Mouse (Mus musculus) CH12.LX (cell line): ENCODE measurements at regions not wholly inside any gene's neighbourhood (a gene's known extent, or its start where the extent isn't known, plus 50 kb on each side); places are given as distances from the start of the nearest gene placed in this dataset.

Source experiments
- DNase-seq: peaks from one replicate; pipeline ENCODE4 v3.0.0-alpha.2; 2013; ENCODE audit errors: extremely low read depth
- H3K27ac ChIP-seq: 2 replicates; pipeline ENCODE4 v1.5.1; 2012; ENCODE audit warnings: low read depth, mild to moderate bottlenecking, control low read depth, moderate library complexity; ENCODE audit not compliant: insufficient read depth
- H3K27me3 ChIP-seq: replicated peaks from 2 replicates; pipeline ENCODE3; 2012; ENCODE audit warnings: inconsistent platforms
- H3K36me3 ChIP-seq, 2 experiments: replicated peaks in 1 of 2; 2 replicates each; pipeline versions ENCODE3 to v1.6.1; 2012; ENCODE audit warnings: inconsistent platforms in 1 of 2, low read length in 1 of 2, mild to moderate bottlenecking in 1 of 2, mixed read lengths in 1 of 2, moderate library complexity in 1 of 2; ENCODE audit not compliant: control insufficient read depth in 1 of 2, insufficient read depth in 1 of 2
- H3K4me1 ChIP-seq, 2 experiments: 2 replicates each; pipeline ENCODE4 v1.6.1; 2012; ENCODE audit warnings: inconsistent platforms in 1 of 2, moderate library complexity in 1 of 2; ENCODE audit not compliant: insufficient read depth in 2 of 2, control insufficient read depth in 1 of 2
- H3K4me2 ChIP-seq: 2 replicates; pipeline ENCODE4 v1.6.1; 2012; ENCODE audit warnings: low read depth, mild to moderate bottlenecking, control low read depth; ENCODE audit not compliant: poor library complexity, insufficient read depth, severe bottlenecking
- H3K4me3 ChIP-seq, 3 experiments: fragments of 150-350 bp in 1 of 3; sonication (generic) in 1 of 3; replicated peaks in 1 of 3; 2 replicates each; pipeline versions ENCODE3 to v1.5.1; 2011 to 2012; ENCODE audit warnings: low read depth in 2 of 3, low read length in 2 of 3, mild to moderate bottlenecking in 2 of 3, moderate library complexity in 2 of 3, control low read depth in 1 of 3, improper control_type of control experiment in 1 of 3, inconsistent platforms in 1 of 3, mixed read lengths in 1 of 3; ENCODE audit not compliant: poor library complexity in 1 of 3
- H3K79me2 ChIP-seq: replicated peaks from 2 replicates; pipeline ENCODE4 v1.6.1; 2012; ENCODE audit warnings: mild to moderate bottlenecking, moderate library complexity; ENCODE audit not compliant: control insufficient read depth, poor library complexity, insufficient read depth, severe bottlenecking; ENCODE audit errors: extremely low read depth
- H3K9ac ChIP-seq: 2 replicates; pipeline ENCODE4 v1.6.1; 2012; ENCODE audit warnings: low read depth, mild to moderate bottlenecking, control low read depth, moderate library complexity; ENCODE audit not compliant: insufficient read depth
- H3K9me3 ChIP-seq: replicated peaks from 2 replicates; pipeline ENCODE3; 2012; ENCODE audit warnings: low read length, inconsistent platforms, mixed read lengths
- CHD1 ChIP-seq: IDR thresholded peaks from 2 replicates; pipeline ENCODE4 v1.6.1; 2012; ENCODE audit warnings: low read depth, low read length, improper control_type of control experiment, inconsistent platforms
- CHD2 ChIP-seq: IDR thresholded peaks from 2 replicates; pipeline ENCODE4 v1.6.1; 2011; ENCODE audit warnings: low read length, improper control_type of control experiment
- CTCF ChIP-seq, 2 experiments: IDR thresholded peaks in 1 of 2; conservative IDR thresholded peaks in 1 of 2; 2 replicates each; pipeline ENCODE4 v1.5.1; 2011 to 2012; ENCODE audit warnings: low read depth in 2 of 2, low read length in 2 of 2, improper control_type of control experiment in 1 of 2, inconsistent platforms in 1 of 2, mild to moderate bottlenecking in 1 of 2, moderate library complexity in 1 of 2
- E2F4 ChIP-seq: IDR thresholded peaks from 2 replicates; pipeline ENCODE4 v1.6.1; 2011; ENCODE audit warnings: low read depth, low read length, improper control_type of control experiment; ENCODE audit not compliant: insufficient replicate concordance
- ELF1 ChIP-seq: IDR thresholded peaks from 2 replicates; pipeline ENCODE4 v1.6.1; 2014; ENCODE audit warnings: low read depth, mild to moderate bottlenecking, inconsistent platforms, low read length, improper control_type of control experiment
- EP300 ChIP-seq: IDR thresholded peaks from 2 replicates; pipeline ENCODE4 v1.6.1; 2011; ENCODE audit warnings: low read length, improper control_type of control experiment
- ETS1 ChIP-seq: conservative IDR thresholded peaks from 2 replicates; pipeline ENCODE4 v1.6.1; 2012; ENCODE audit warnings: low read depth, mild to moderate bottlenecking, inconsistent platforms, low read length, improper control_type of control experiment, moderate library complexity
- GABPA ChIP-seq: IDR thresholded peaks from 2 replicates; pipeline ENCODE4 v1.6.1; 2012; ENCODE audit warnings: low read depth, low read length, improper control_type of control experiment, inconsistent platforms; ENCODE audit not compliant: insufficient replicate concordance
- HCFC1 ChIP-seq: IDR thresholded peaks from 2 replicates; pipeline ENCODE4 v1.6.1; 2012; ENCODE audit warnings: low read depth, mild to moderate bottlenecking, inconsistent platforms, low read length, improper control_type of control experiment
- JUN ChIP-seq: IDR thresholded peaks from 2 replicates; pipeline ENCODE4 v1.6.1; 2011; ENCODE audit warnings: low read depth, mild to moderate bottlenecking, low read length, improper control_type of control experiment, moderate library complexity; ENCODE audit not compliant: insufficient read depth
- JUND ChIP-seq: conservative IDR thresholded peaks from 2 replicates; pipeline ENCODE4 v1.6.1; 2011; ENCODE audit warnings: low read depth, low read length, improper control_type of control experiment
- KAT2A ChIP-seq: IDR thresholded peaks from 2 replicates; pipeline ENCODE4 v1.6.1; 2012; ENCODE audit warnings: low read length, improper control_type of control experiment, inconsistent platforms; ENCODE audit not compliant: insufficient replicate concordance
- MAX ChIP-seq: IDR thresholded peaks from 2 replicates; pipeline ENCODE4 v1.6.1; 2011; ENCODE audit warnings: low read length, improper control_type of control experiment
- MAZ ChIP-seq: IDR thresholded peaks from 2 replicates; pipeline ENCODE4 v1.6.1; 2012; ENCODE audit warnings: low read depth, mild to moderate bottlenecking, inconsistent platforms, low read length, improper control_type of control experiment, moderate library complexity
- MEF2A ChIP-seq: IDR thresholded peaks from 2 replicates; pipeline ENCODE4 v1.6.1; 2014; ENCODE audit warnings: low read depth, mild to moderate bottlenecking, inconsistent platforms, low read length, improper control_type of control experiment, borderline replicate concordance
- MXI1 ChIP-seq: IDR thresholded peaks from 2 replicates; pipeline ENCODE4 v1.6.1; 2011; ENCODE audit warnings: mild to moderate bottlenecking, low read depth, low read length, improper control_type of control experiment
- MYC ChIP-seq: IDR thresholded peaks from 2 replicates; pipeline ENCODE4 v1.6.1; 2011; ENCODE audit warnings: low read depth, mild to moderate bottlenecking, improper control_type of control experiment, low read length
- NELFE ChIP-seq: IDR thresholded peaks from 2 replicates; pipeline ENCODE4 v1.6.1; 2011; ENCODE audit warnings: low read depth, low read length, improper control_type of control experiment
- NRF1 ChIP-seq: IDR thresholded peaks from 2 replicates; pipeline ENCODE4 v1.6.1; 2014; ENCODE audit warnings: low read depth, mild to moderate bottlenecking, inconsistent platforms, low read length, improper control_type of control experiment, moderate library complexity
- PAX5 ChIP-seq: IDR thresholded peaks from 2 replicates; pipeline ENCODE4 v1.6.1; 2012; ENCODE audit warnings: low read length, inconsistent platforms, mixed read lengths
- POLR2A ChIP-seq: IDR thresholded peaks from 2 replicates; pipeline ENCODE4 v1.6.1; 2011; ENCODE audit warnings: low read depth, mild to moderate bottlenecking, improper control_type of control experiment, low read length
- RAD21 ChIP-seq: IDR thresholded peaks from 2 replicates; pipeline ENCODE4 v1.6.1; 2011; ENCODE audit warnings: low read depth, mild to moderate bottlenecking, low read length, improper control_type of control experiment, moderate library complexity
- SIN3A ChIP-seq: IDR thresholded peaks from 2 replicates; pipeline ENCODE4 v1.6.1; 2012; ENCODE audit warnings: low read length, improper control_type of control experiment, inconsistent platforms
- TBP ChIP-seq: conservative IDR thresholded peaks from 2 replicates; pipeline ENCODE4 v1.6.1; 2011; ENCODE audit warnings: low read depth, low read length, improper control_type of control experiment
- TCF12 ChIP-seq: IDR thresholded peaks from 2 replicates; pipeline ENCODE4 v1.6.1; 2014; ENCODE audit warnings: low read depth, mild to moderate bottlenecking, inconsistent platforms, low read length, improper control_type of control experiment
- UBTF ChIP-seq: IDR thresholded peaks from 2 replicates; pipeline ENCODE4 v1.6.1; 2012; ENCODE audit warnings: low read depth, mild to moderate bottlenecking, inconsistent platforms, low read length, improper control_type of control experiment, moderate library complexity
- USF2 ChIP-seq: conservative IDR thresholded peaks from 2 replicates; pipeline ENCODE4 v1.6.1; 2011; ENCODE audit warnings: low read depth, low read length, improper control_type of control experiment
- ZC3H11A ChIP-seq: IDR thresholded peaks from 2 replicates; pipeline ENCODE4 v1.6.1; 2012; ENCODE audit warnings: low read depth, mild to moderate bottlenecking, inconsistent platforms, low read length, improper control_type of control experiment
- ZKSCAN1 ChIP-seq: IDR thresholded peaks from 2 replicates; pipeline ENCODE4 v1.6.1; 2012; ENCODE audit warnings: low read depth, inconsistent platforms, low read length, improper control_type of control experiment, borderline replicate concordance
- ZMIZ1 ChIP-seq: IDR thresholded peaks from 2 replicates; pipeline ENCODE4 v1.6.1; 2012; ENCODE audit warnings: low read depth, mild to moderate bottlenecking, inconsistent platforms, low read length, improper control_type of control experiment
- ZNF384 ChIP-seq: IDR thresholded peaks from 2 replicates; pipeline ENCODE4 v1.6.1; 2012; ENCODE audit warnings: low read depth, low read length, improper control_type of control experiment, inconsistent platforms
- dilution Hi-C: fragments of 300-500 bp; cut with MboI; formaldehyde crosslinking; loops from 2 replicates; pipeline ENCODE4 v1.14.3; 2020; ENCODE audit warnings: low sequenced_read_pairs; ENCODE audit not compliant: extremely low pct_unique_long_range_greater_than_20kb, extremely low pct_ligation_motif_present
- in situ Hi-C: fragments of 300-500 bp; cut with MboI; formaldehyde crosslinking; loops from 3 replicates; pipeline ENCODE4 v1.14.3; 2019; ENCODE audit warnings: low sequenced_read_pairs, low pct_ligation_motif_present, low pct_unique_long_range_greater_than_20kb, mixed read lengths

DNA sequence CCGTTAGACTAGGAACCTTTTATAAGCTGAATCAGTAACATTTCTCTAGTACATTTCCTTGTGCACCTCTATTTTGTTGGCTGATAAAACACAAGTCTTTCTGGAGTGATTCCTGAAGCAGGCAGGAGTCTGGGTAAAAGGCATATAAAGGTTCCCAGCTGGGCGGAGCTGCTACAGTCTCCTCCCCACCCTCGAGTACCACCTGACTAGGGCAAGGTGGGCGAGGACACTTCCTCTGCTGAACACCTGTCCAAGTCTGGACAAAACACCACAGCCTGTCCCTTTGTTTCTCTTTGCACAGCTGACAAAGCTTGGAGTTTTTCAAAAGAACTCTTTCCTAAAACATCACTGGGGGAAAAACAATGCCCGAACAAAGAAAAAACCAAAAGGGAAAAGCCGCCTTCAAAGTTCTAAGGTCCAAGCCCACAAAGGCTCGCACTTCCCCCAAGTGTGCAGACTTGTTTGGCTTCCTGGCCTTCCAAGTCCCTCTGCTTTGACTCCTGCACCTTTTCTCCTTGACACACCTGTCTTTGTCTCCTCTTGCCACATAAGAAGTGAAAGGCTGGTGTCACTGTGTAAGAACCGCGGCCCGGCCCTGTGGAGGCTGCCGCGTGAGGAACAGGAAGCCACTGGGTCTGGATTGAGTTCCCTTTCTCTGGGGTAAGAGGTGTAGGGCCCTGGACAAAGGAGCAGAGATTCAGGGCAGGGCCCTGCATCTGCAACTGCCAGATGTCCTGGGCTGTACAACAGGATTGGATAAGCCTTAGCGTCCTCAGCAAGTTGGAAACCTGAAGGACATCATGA is 263.1 kb upstream of the Foxq1 start:
- dilution Hi-C loops: no loop called here
- no peak for DNase-seq
- in situ Hi-C loops: no loop called here

DNA sequence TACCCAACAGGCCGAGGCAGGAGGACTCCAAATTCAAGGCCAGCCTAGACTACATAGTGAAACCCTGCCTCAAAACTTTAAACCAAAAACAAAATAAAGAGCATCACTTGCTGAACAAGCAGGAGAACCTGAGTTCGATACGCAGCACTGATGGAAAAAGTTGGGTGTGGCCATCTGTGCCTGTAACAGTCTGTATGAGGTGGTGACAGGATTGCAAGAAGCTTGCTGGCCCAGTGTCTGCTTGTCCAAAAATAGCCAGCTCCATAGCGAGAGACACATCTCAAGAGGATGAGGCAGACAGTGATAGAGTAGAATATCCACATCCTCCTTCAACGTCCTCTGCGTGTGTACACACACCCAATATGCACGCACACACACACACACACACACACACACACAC is 261.9 kb upstream of the Foxq1 start:
- no peak overlapping the region for H3K4me2 ChIP-seq
- peaks cover 5 to 6% of the 10 kb centered on the region in 2 experiments; a peak in 3 of 4 replicates for H3K4me1 ChIP-seq
- no peaks in the 10 kb centered on the region for H3K36me3 ChIP-seq
- H3K27ac ChIP-seq: no peak overlapping the region
- H3K79me2 ChIP-seq: no peaks in the 10 kb centered on the region
- H3K4me3 ChIP-seq: no peak overlapping the region
- dilution Hi-C loops (no loop called here), in situ Hi-C loops (no loop called here)
- TF ChIP-seq JUN (no peak), CTCF (conservative IDR thresholded peaks at IDR 0.05 in 1 of 2, IDR thresholded peaks at IDR 0.05 in 1 of 2; ENCODE audit: low read depth in 2 of 2, low read length in 2 of 2) (no peak), EP300 (no peak), NELFE (no peak), MYC (no peak), MAZ (no peak), CHD2 (no peak), ZMIZ1 (no peak), ZKSCAN1 (no peak), RAD21 (no peak), TBP (no peak), POLR2A (no peak), PAX5 (no peak), HCFC1 (no peak), ZNF384 (no peak), GABPA (no peak), ETS1 (no peak), KAT2A (no peak), UBTF (no peak), MEF2A (no peak)
- H3K9ac ChIP-seq: no peak overlapping the region
- DNase-seq: no peak
- no peaks in the 10 kb centered on the region for H3K27me3 ChIP-seq
- H3K9me3 ChIP-seq: no peaks in the 10 kb centered on the region

More for the DNA sequence above, 263.1 kb upstream of the Foxq1 start:
- H3K27ac ChIP-seq: no peak overlapping the region
- H3K27me3 ChIP-seq: no peaks in the 10 kb centered on the region
- H3K79me2 ChIP-seq: no peaks in the 10 kb centered on the region
- peaks cover 5 to 7% of the 10 kb centered on the region in 2 experiments; a peak in 3 of 4 replicates for H3K4me1 ChIP-seq
- TF ChIP-seq MAX (no peak), ELF1 (no peak), TCF12 (no peak), ETS1 (no peak), MXI1 (no peak), GABPA (no peak), ZC3H11A (no peak), SIN3A (no peak), USF2 (no peak), MYC (no peak), PAX5 (no peak), NRF1 (no peak), ZKSCAN1 (no peak), CHD1 (no peak), TBP (no peak), E2F4 (no peak), ZMIZ1 (no peak), ZNF384 (no peak), JUND (no peak)
- no peak overlapping the region for H3K4me3 ChIP-seq
- H3K9me3 ChIP-seq: no peaks in the 10 kb centered on the region
- no peak overlapping the region for H3K4me2 ChIP-seq
- no peaks in the 10 kb centered on the region for H3K36me3 ChIP-seq
- no peak overlapping the region for H3K9ac ChIP-seq
